Mouse (Mus musculus) gastrocnemius, postnatal 25 days (tissue): ENCODE results near the gene Srgap2. TPM values are rescaled to one million over a fixed set of nuclear protein-coding genes. Genes with fewer than 3 reads are reported as not detected.
"Not testable (repeated sequence)": the region's sequence is repeated elsewhere in the genome, so short reads cannot be mapped to it uniquely, and the experiment has no call there.

Source experiments
- DNase-seq: peaks from one replicate; pipeline ENCODE4 v3.0.0; 2022
- total RNA-seq, 2 experiments: library from RNA; stranded (reverse); gene quantifications; 1 replicate in 1 of 2; 2 replicates in 1 of 2; pipeline ENCODE4 v1.2.3; 2021

Srgap2 gene
- total RNA-seq, 2 experiments from 2014 or later: 13.4 to 15.0 TPM

GRCm38 (mm10) chr1:131288938-131289337, 238.2 kb downstream of the Srgap2 start:
- DNase-seq: no peak

- no peak for DNase-seq
These were observed 239.9 kb downstream of the Srgap2 start for GRCm38 (mm10) chr1:131287267-131287666.

- DNase-seq: no peak
These were observed 240.3 kb downstream of the Srgap2 start for GRCm38 (mm10) chr1:131286803-131287202.

GRCm38 (mm10) chr1:131284616-131285015, 242.5 kb downstream of the Srgap2 start:
- no peak for DNase-seq

GRCm38 (mm10) chr1:131284167-131284566, 243.0 kb downstream of the Srgap2 start:
- no peak for DNase-seq

- no peak for DNase-seq
These were observed 245.4 kb downstream of the Srgap2 start for GRCm38 (mm10) chr1:131281731-131282130.

GRCm38 (mm10) chr1:131280280-131280679, 246.9 kb downstream of the Srgap2 start:
- no peak for DNase-seq

GRCm38 (mm10) chr1:131279456-131279776, 247.7 kb downstream of the Srgap2 start, which contains the start of gene Ikbke:
Gene Ikbke, minus strand, starts transcription at chr1:131279606.
- no peak for DNase-seq

GRCm38 (mm10) chr1:131278606-131279455, 248.3 kb downstream of the Srgap2 start:
- no peak for DNase-seq

- DNase-seq: no peak
These were observed 250.3 kb downstream of the Srgap2 start for GRCm38 (mm10) chr1:131276831-131277230.

- no peak for DNase-seq
These were observed 251.6 kb downstream of the Srgap2 start for GRCm38 (mm10) chr1:131275577-131275976.

GRCm38 (mm10) chr1:131274725-131275539, 252.2 kb downstream of the Srgap2 start:
- no peak for DNase-seq

- DNase-seq: no peak
These were observed 257.2 kb downstream of the Srgap2 start for GRCm38 (mm10) chr1:131269797-131270578.

- DNase-seq: no peak
These were observed 258.4 kb downstream of the Srgap2 start for GRCm38 (mm10) chr1:131268776-131269175.

- DNase-seq: no peak
These were observed 263.2 kb downstream of the Srgap2 start for GRCm38 (mm10) chr1:131263905-131264304.

- no peak for DNase-seq
These were observed 266.9 kb downstream of the Srgap2 start for GRCm38 (mm10) chr1:131260309-131260656.

GRCm38 (mm10) chr1:131259632-131260308, 267.4 kb downstream of the Srgap2 start:
- no peak for DNase-seq

GRCm38 (mm10) chr1:131257288-131257687, 269.9 kb downstream of the Srgap2 start:
- DNase-seq: no peak

- not testable (repeated sequence) for DNase-seq
These were observed 274.5 kb downstream of the Srgap2 start for GRCm38 (mm10) chr1:131252516-131253250.

- no peak for DNase-seq
These were observed 280.4 kb downstream of the Srgap2 start for GRCm38 (mm10) chr1:131246433-131247395.
